Mouse (Mus musculus) G1E-ER4 (cell line): Measurements from ENCODE around the gene Wdr60. TPM values are rescaled to one million over a fixed set of nuclear protein-coding genes. Genes with fewer than 3 reads are reported as not detected.
"Not testable (repeated sequence)": the region's sequence is repeated elsewhere in the genome, so short reads cannot be mapped to it uniquely, and the experiment has no call there.

Experiments
- GATA1 ChIP-seq: IDR thresholded peaks from one replicate; pipeline ENCODE4 v1.8.0; 2012; ENCODE audit warnings: low read length, inconsistent platforms
- polyA plus RNA-seq: library from polyadenylated mRNA; stranded (reverse); fragments of >175 nt; gene quantifications from 2 replicates; pipeline ENCODE4 v1.2.3, GENCODE M21; 2012

The Wdr60 gene
- polyA plus RNA-seq, 1 experiment = 7.9 TPM

- peak; percentile 55 for TF ChIP-seq GATA1
Measured at GRCm38 (mm10) chr12:116276961-116277360, 14.1 kb upstream of the Wdr60 start.

- TF ChIP-seq GATA1 = no peak
Measured at GRCm38 (mm10) chr12:116275631-116276030, 12.8 kb upstream of the Wdr60 start.

- TF ChIP-seq GATA1 = not testable (repeated sequence)
Measured at GRCm38 (mm10) chr12:116275086-116275485, 12.3 kb upstream of the Wdr60 start, which contains the start of gene Gm11027. Gene Gm11027 (plus strand): TSS chr12:116275386.

GRCm38 (mm10) chr12:116273733-116274132 lies 10.9 kb upstream of the Wdr60 start:
- no peak for TF ChIP-seq GATA1

GRCm38 (mm10) chr12:116271071-116271470 lies 8.2 kb upstream of the Wdr60 start:
- TF ChIP-seq GATA1 = no peak

- TF ChIP-seq GATA1 = no peak
Measured at GRCm38 (mm10) chr12:116270538-116270937, 7.7 kb upstream of the Wdr60 start.

- TF ChIP-seq GATA1 = no peak
Measured at GRCm38 (mm10) chr12:116269450-116269849, 6.6 kb upstream of the Wdr60 start.

GRCm38 (mm10) chr12:116265275-116265674 lies 2.5 kb upstream of the Wdr60 start:
- no peak for TF ChIP-seq GATA1

- no peak for TF ChIP-seq GATA1
Measured at GRCm38 (mm10) chr12:116264756-116265155, 1.9 kb upstream of the Wdr60 start.

GRCm38 (mm10) chr12:116258321-116258720 lies 4.5 kb downstream of the Wdr60 start:
- no peak for TF ChIP-seq GATA1

- no peak for TF ChIP-seq GATA1
Measured at GRCm38 (mm10) chr12:116255636-116256035, 7.2 kb downstream of the Wdr60 start.

GRCm38 (mm10) chr12:116254652-116255051 lies 8.2 kb downstream of the Wdr60 start:
- peak; percentile 48 for TF ChIP-seq GATA1

- no peak for TF ChIP-seq GATA1
Measured at GRCm38 (mm10) chr12:116244601-116245000, 18.2 kb downstream of the Wdr60 start.

- no peak for TF ChIP-seq GATA1
Measured at GRCm38 (mm10) chr12:116238803-116239202, 24.0 kb downstream of the Wdr60 start.

- TF ChIP-seq GATA1 = no peak
Measured at GRCm38 (mm10) chr12:116238370-116238769, 24.5 kb downstream of the Wdr60 start.

- TF ChIP-seq GATA1 = no peak
Measured at GRCm38 (mm10) chr12:116236658-116237057, 26.2 kb downstream of the Wdr60 start.

GRCm38 (mm10) chr12:116235356-116235755 lies 27.5 kb downstream of the Wdr60 start:
- no peak for TF ChIP-seq GATA1

- TF ChIP-seq GATA1 = no peak
Measured at GRCm38 (mm10) chr12:116232061-116232460, 30.8 kb downstream of the Wdr60 start.
